In the genomic region with DNA sequence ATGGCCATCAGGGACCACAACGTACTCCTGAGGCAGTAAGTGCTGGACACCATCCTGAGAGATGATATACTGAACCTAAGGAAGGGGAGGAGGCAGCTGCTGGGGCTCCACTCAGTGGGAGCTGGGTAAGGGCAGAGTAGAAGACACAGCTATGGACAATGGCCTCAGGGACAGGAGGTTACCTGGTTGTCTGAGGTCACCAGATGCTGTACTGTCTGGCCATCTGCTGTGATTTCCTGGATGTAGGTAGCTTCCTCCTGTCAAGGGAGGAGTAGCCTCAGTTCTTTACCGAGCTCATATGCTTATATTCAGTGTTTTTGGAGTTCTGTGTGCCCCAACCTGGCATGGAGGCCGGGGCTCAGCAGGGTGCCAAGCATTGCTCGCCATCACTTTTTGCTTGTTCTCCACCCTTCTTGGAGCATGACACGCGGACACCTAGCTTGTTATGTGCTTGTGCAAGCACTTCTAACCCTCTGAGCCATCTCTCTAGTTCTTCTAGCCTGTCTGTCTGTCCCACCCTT, we compare ENCODE assay signal across 20 mouse cellular contexts. TPM values are rescaled to one million over a fixed set of nuclear protein-coding genes. Genes with fewer than 3 reads are reported as not detected.
DNase-seq lines count a peak whose midpoint lies in the region; ATAC-seq and TF ChIP-seq lines count a peak whose summit lies in the region.
"Had no signal": no experiment of that assay in that cellular context is flagged by ENCODE, and none has a peak within 500 bp of the region (broad histone marks: within the 10 kb centered on the region; RNA-seq: fewer than 3 reads in every experiment).

No protein-coding gene starts in this region.

- no peak overlapping the region for H3K4me3 ChIP-seq in layer of hippocampus, adult 2 months
- H3K4me3 ChIP-seq: forebrain, embryonic 13.5 days; heart, embryonic 10.5 days; heart, embryonic 15.5 days; limb, embryonic 13.5 days; lung, embryonic 15.5 days; midbrain, embryonic 10.5 days had no signal

- ATAC-seq in activated CD4-positive, CD25-positive, alpha-beta regulatory T cell, adult 4 months: no peak
- ATAC-seq: forebrain, embryonic 13.5 days; hindbrain, embryonic 16.5 days; Patski had no signal

- DNase-seq in cerebellum, adult 18-20 months: peak; percentile 51 to 66
- DNase-seq in cerebellum, adult 11 months: no peak
- DNase-seq in layer of hippocampus, adult 2 months (ENCODE audit: low spot score in 2 of 2): no peak
- no peak for DNase-seq in layer of hippocampus, postnatal 25 days (ENCODE audit: extremely low spot score in 1 of 2, low spot score in 1 of 2)
- peak; percentile 58 to 59 for DNase-seq in cerebellum, postnatal 10 days
- no peak for DNase-seq in left cerebral cortex, adult 11 months (ENCODE audit: low spot score)
- DNase-seq: adrenal gland, postnatal 25 days; heart, adult 11 months; kidney, adult 8-10 months; kidney, postnatal 10 days; thymus, postnatal 25 days had no signal

- TF ChIP-seq CTCF in layer of hippocampus, adult 2 months (conservative IDR thresholded peaks at IDR 0.05): no peak

- peak overlapping the region; percentile 67; the same call in 1 of the 2 replicates for H3K27ac ChIP-seq in layer of hippocampus, adult 2 months
- H3K27ac ChIP-seq: forebrain, embryonic 13.5 days; heart, embryonic 10.5 days; heart, embryonic 15.5 days; limb, embryonic 13.5 days; lung, embryonic 15.5 days; midbrain, embryonic 10.5 days had no signal

RNA-seq across cellular contexts. Expression of a gene that starts 13.7 kb away (rescaled TPM):
- total RNA-seq in layer of hippocampus, adult 2 months (2021): 10 to 100 TPM; 45.9 to 49.6 TPM
- 10 to 100 TPM; 40.4 to 47.2 TPM for total RNA-seq in layer of hippocampus, postnatal 25 days (2021)
- polyA plus RNA-seq in activated CD4-positive, CD25-positive, alpha-beta regulatory T cell, adult 4 months (2017; shearing (Covaris generic)): 100 to 1,000 TPM; 102 to 122 TPM

RNA-seq across cellular contexts. Expression of a gene that starts 18.8 kb away (rescaled TPM):
- total RNA-seq in layer of hippocampus, adult 2 months (2021): 10 to 100 TPM; 29.0 to 30.9 TPM
- 10 to 100 TPM; 23.3 to 29.1 TPM for total RNA-seq in layer of hippocampus, postnatal 25 days (2021)
- 1 to 10 TPM; 6.7 to 9.0 TPM for polyA plus RNA-seq in activated CD4-positive, CD25-positive, alpha-beta regulatory T cell, adult 4 months (2017; shearing (Covaris generic))

RNA-seq across cellular contexts. Expression of a gene that starts 35.2 kb away (rescaled TPM):
- total RNA-seq in layer of hippocampus, adult 2 months (2021): 10 to 100 TPM; 67.4 to 86.9 TPM
- 10 to 100 TPM; 68.8 to 73.7 TPM for total RNA-seq in layer of hippocampus, postnatal 25 days (2021)
- polyA plus RNA-seq in activated CD4-positive, CD25-positive, alpha-beta regulatory T cell, adult 4 months (2017; shearing (Covaris generic)): 1 to 10 TPM in 1 of 2 experiments, under 1 TPM in 1; 0.87 to 1.0 TPM

RNA-seq across cellular contexts. Expression of a gene that starts 47.8 kb away (rescaled TPM):
- 1 to 10 TPM; 1.4 to 2.2 TPM for total RNA-seq in layer of hippocampus, adult 2 months (2021)
- total RNA-seq in layer of hippocampus, postnatal 25 days (2021): 1 to 10 TPM; 1.5 to 1.8 TPM
- 1 to 10 TPM in 1 of 2 experiments, under 1 TPM in 1; 0.78 to 1.4 TPM for polyA plus RNA-seq in activated CD4-positive, CD25-positive, alpha-beta regulatory T cell, adult 4 months (2017; shearing (Covaris generic))

RNA-seq across cellular contexts. Expression of a gene that starts 59.5 kb away (rescaled TPM):
- 1 to 10 TPM; 2.8 to 3.6 TPM for total RNA-seq in layer of hippocampus, adult 2 months (2021)
- total RNA-seq in layer of hippocampus, postnatal 25 days (2021): 1 to 10 TPM; 3.4 to 4.6 TPM
- under 1 TPM in 1 of 2 experiments, not detected in 1; 0.69 TPM for polyA plus RNA-seq in activated CD4-positive, CD25-positive, alpha-beta regulatory T cell, adult 4 months (2017; shearing (Covaris generic))

Comparison
In these comparisons a context has a peak if more than half of its experiments do, and no peak if none do; other contexts are left out.
1. DNase-seq: peak in cerebellum, adult 18-20 months (2 of 2) and cerebellum, postnatal 10 days (2 of 2); none in cerebellum, adult 11 months (single experiment), layer of hippocampus, adult 2 months (0 of 2), layer of hippocampus, postnatal 25 days (0 of 2) and left cerebral cortex, adult 11 months (single experiment).